Mouse (Mus musculus) regulatory T cell (primary cell): Measurements from ENCODE around the gene Rangrf.
"Not testable (repeated sequence)": the region's sequence is repeated elsewhere in the genome, so short reads cannot be mapped to it uniquely, and the experiment has no call there.

Experiments used
- in situ Hi-C: fragments of 300-600 bp; cut with MboI, MseI; formaldehyde crosslinking; loops from one replicate; pipeline ENCODE4 v1.15.1; 2025; ENCODE audit warnings: high pct_unique_total_duplicates

The Rangrf gene

GRCm38 (mm10) chr11:68979320-68979733 lies 4.3 kb upstream of the Rangrf start:
- in situ Hi-C loops, result no loop called here

- in situ Hi-C loops, result no loop called here
Observed at GRCm38 (mm10) chr11:68975601-68976000, 616 bp upstream of the Rangrf start.

- in situ Hi-C loops, result no loop called here
Observed at GRCm38 (mm10) chr11:68974059-68974450, 930 bp downstream of the Rangrf start.

DNA sequence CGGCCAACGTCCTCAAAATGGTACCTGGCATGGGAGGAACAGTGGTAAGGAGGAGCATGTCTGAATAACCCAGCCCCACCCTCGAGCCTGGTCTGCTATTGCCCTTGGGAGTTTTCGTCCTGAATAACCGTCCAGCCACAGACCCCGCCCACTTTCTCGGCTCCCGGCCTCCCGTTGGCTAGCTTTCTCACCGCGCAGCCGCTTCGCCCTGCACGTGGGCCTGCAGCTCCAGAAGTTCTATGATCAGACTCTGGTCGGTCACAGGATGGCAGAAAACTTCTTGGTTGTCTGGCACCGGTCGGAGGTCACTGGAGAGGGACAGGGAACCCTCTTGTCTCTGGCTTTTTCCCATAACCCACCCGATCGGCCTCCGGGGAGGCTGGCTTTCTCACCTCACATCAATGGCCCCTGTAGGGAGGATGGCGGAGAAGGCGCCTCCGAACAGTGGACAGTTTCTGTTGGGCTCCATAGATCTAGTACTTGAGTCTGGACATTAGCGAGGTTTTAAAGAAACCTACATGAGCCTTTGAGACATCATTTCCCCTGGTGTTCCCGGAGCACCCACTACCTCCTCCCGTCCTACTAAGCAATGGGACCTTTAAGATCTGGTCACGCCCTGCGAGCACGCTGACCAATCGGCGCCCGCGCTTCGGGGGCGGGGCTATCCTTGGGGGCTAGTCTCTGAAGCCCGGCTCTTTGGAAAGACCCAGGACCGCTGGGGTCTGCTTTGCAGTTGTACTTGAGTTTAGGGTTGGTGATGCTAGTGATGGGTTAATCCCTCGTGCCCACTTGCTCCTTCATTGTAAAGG lies 1.5 kb downstream of the Rangrf start:
- in situ Hi-C loops, result not testable (repeated sequence)

- in situ Hi-C loops, result no loop called here
Observed at GRCm38 (mm10) chr11:68970232-68970631, 4.8 kb downstream of the Rangrf start.

DNA sequence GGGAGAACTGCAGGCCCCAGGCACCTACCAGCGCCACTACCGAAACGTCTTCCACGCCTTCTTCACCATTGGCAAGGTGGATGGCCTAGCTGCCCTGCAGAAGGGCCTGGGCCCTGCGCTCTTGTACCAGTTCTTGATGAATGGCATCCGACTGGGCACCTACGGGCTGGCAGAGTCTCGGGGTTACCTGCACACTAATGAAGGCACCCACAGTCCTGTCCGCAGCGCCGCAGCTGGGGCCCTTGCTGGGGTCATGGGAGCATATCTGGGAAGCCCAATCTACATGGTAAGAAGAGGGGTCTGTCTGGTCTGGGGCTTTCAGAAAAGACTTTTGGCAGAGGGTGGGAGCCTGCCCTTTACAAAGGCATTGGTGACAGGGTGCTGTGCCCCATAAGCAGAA lies 6.2 kb downstream of the Rangrf start:
- in situ Hi-C loops, result no loop called here

- in situ Hi-C loops, result no loop called here
Observed at GRCm38 (mm10) chr11:68967337-68968282, 7.4 kb downstream of the Rangrf start, which contains the start of gene Slc25a35. Gene Slc25a35, plus strand, starts transcription at chr11:68968131.

DNA sequence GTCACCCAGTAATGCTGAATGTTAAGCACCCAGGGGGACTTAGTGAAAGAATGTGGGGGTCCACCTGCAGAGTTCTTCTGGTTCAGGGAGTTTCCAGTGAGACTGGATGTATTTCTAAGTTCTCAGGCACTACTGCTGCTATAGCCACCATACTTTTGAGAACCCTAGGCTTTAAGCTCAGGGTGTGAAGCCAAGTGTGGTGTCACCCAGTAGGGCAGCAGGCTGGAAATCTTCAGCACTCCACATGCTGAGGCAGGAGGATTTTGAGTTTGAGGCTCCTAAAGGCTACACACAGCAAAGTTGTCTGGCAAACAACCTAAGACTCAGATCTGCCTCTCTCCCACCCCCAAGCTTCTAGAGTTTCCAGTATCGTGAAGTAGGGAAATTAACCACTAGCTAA lies 8.4 kb downstream of the Rangrf start:
- in situ Hi-C loops, result no loop called here

GRCm38 (mm10) chr11:68965845-68966244 lies 9.1 kb downstream of the Rangrf start:
- in situ Hi-C loops, result no loop called here

DNA sequence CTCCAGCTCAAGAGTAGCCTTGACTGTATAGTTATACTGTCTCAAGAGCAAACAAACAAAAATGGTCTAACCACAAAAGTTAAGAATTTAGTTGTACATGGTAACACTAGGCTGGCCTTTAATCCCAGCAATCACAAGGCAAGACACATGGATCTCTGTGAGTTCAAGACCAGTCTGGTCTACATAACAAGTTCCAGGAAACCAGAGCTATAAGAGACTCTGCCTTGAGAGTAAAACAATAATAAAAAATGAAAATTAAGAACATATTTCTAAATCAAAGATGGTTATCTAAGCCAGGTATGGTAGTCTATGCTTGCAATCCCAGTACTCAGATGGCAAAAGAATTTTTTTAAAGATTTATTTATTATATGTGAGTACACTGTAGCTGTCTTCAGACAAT lies 9.9 kb downstream of the Rangrf start:
- in situ Hi-C loops, result no loop called here

DNA sequence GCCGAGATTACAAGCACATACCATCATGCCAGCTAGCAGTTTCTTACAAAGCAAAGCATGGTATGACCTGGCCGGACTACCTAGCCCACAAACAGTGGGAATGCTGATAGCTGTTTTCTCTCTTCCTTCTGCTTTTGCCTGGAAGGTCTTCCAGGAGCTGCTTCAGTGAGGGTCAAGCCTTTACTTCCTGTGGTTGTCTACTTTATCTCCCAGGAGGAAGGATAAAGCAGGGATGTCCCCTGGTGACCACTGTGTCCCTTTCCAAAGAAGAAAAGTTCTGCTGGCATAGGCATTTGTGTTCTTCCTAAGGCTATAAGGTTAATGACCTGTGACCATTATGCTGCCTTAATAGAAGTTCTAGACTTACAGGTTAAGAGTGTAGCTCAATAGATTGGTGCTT lies 11.6 kb downstream of the Rangrf start:
- in situ Hi-C loops, result no loop called here

- in situ Hi-C loops, result not testable (repeated sequence)
Observed at GRCm38 (mm10) chr11:68962159-68962558, 12.8 kb downstream of the Rangrf start.

DNA sequence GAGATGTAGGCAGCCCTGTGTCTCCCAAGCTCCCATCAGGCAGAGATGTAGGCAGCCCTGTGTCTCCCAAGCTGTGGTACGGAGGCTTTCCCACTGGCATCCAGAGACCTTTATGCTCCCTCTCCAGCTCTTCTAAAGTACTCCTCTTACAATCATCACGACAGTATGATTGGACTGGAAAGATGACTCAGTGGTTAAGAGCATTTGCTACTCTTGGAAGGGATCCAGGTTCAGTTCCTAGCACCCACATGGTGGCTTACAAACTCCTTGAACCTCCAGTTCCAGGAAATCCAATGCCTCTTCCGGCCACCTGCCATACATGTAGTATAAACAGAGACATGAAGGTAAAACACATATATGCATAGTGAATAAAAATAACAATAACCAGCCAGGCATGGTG lies 13.4 kb downstream of the Rangrf start:
- in situ Hi-C loops, result no loop called here

DNA sequence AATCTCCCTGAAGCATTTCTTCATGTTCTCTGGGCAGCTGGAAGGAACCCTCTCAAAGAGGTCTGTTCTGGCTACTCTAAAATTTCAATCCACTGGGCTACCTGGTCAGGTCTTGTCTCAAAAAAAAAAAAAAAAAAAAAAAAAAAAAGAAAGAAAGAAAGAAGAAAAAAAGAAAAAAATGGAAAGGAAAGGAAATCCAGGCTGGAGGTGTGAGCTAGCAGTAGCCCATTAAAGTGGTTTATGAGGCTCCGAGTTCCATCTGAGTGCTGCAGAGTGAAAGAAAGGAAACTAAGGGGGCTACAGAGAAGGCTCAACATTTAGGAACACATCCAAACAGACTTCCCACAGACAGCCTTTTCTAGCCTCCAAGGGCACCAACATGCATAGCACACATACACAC lies 17.0 kb downstream of the Rangrf start:
- in situ Hi-C loops, result no loop called here

GRCm38 (mm10) chr11:68957308-68957707 lies 17.7 kb downstream of the Rangrf start, which contains the start of gene Arhgef15:
Gene Arhgef15, minus strand, starts transcription at chr11:68957480.
- in situ Hi-C loops, result no loop called here

DNA sequence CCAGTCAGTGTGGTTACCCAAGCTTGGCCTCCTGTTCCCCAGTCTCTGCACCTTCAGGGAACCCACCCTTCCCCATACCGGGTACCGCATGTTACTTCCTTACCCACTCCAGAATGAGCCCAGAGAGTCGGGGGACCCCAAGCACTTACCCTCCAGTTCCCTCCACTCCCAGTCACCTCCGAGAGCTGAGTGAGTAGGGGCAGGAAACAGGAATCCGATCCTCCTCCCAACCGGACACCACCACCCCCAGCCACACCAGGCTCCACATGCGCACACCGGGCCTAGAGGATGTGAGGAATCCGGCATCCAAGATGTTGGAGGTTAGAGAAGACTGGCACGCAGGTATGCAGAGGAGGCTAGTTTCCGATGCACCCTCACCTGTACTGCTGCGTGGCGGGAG lies 18.3 kb downstream of the Rangrf start:
- in situ Hi-C loops, result no loop called here

GRCm38 (mm10) chr11:68956107-68956506 lies 18.9 kb downstream of the Rangrf start:
- in situ Hi-C loops, result no loop called here

- in situ Hi-C loops, result no loop called here
Observed at GRCm38 (mm10) chr11:68955473-68955872, 19.5 kb downstream of the Rangrf start.

DNA sequence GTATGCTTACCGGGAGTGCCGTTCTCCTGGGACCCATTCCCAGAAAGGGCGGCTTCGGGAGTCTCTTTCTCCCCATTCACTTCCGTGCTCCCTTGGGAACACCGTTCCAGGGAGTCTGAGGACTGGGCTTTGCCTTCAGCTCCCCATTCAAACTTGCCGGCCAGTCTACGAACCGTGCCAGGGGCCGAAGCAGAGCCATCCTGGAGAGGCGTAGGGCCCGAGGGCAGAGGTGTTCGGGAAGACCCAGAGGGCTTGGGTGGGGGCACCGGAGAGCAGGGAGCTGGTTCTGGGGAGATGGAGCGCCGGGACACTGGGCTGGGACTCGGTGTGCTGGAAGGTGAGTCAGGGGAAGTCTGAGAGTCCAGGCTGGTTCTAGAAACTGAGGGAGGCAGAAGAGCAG lies 20.6 kb downstream of the Rangrf start:
- in situ Hi-C loops, result no loop called here

GRCm38 (mm10) chr11:68953903-68954302 lies 21.1 kb downstream of the Rangrf start:
- in situ Hi-C loops, result no loop called here

DNA sequence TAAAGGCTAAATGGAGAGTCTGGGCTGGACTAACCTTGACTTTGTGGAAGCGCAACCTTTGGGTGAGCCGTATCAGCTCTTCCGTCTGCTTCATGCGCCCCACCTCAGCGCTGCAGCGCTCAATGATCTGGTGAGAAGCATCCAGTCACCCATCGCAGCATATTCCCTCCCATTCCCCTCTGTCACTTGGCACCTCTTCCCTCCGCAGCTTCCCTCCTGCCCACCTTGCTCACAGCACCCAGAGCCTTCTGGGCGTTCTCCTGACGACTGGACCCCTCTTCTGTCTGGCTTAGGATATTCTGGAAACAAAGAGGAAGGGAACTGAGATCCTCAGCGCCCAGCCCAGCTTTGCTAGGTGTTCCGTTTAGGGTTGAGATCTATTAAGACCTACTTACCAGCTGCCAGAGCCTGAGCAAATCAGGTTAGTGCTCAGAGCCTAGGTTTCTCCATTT lies 27.4 kb downstream of the Rangrf start:
- in situ Hi-C loops, result loop anchor here (5.0 kb wide), 1 partner anchor 35 kb away; no protein-coding TSS in a partner anchor

DNA sequence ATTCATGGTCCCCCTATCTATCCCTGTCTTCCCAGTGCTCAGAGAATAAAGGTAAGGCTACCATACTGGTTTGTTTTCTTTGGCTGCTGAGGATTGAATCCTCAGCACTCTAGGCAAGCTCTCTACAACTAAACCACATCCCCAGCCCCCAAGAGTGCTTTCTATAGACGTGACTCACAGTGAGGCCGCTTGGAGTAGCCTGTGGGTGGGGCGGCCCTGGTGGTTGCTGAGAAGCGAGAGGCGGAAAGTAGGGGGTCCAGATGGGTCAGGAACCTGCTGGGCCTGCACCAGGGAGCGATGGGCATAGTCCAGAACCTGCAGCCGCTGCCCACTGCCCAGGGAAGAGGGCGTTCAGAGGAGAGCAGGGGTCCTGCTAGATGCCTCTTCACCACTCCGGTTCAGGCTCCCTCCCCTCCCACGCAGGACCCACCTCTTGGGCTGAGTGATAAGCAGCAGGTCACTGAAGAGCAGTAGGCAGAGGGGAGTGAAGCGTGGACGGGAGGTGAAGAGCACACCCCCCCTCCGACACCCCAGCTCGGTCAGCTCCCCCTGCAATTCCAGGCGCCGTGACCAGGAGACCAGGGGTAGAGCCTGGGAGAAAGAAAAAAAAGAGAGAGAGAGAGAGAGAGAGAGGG lies 28.1 kb downstream of the Rangrf start:
- in situ Hi-C loops, result loop anchor here (5.0 kb wide), 1 partner anchor 35 kb away; no protein-coding TSS in a partner anchor
